Mouse (Mus musculus) megakaryocyte, embryonic 14.5 days (primary cell): ENCODE measurements around the gene Grcc10. TPM values are rescaled to one million over a fixed set of nuclear protein-coding genes. Genes with fewer than 3 reads are reported as not detected.

Source experiments
- H3K27me3 ChIP-seq: replicated peaks from 2 replicates; pipeline ENCODE3; 2012; ENCODE audit warnings: inconsistent platforms
- H3K36me3 ChIP-seq: replicated peaks from 2 replicates; pipeline ENCODE3; 2012; ENCODE audit warnings: low read length, inconsistent platforms, mixed read lengths
- H3K4me1 ChIP-seq: 2 replicates; pipeline ENCODE4 v1.6.1; 2012; ENCODE audit warnings: inconsistent platforms
- H3K4me3 ChIP-seq: replicated peaks from 2 replicates; pipeline ENCODE3; 2012; ENCODE audit warnings: moderate library complexity, mild to moderate bottlenecking, inconsistent platforms
- H3K9me3 ChIP-seq: 2 replicates; pipeline ENCODE4 v1.6.1; 2012; ENCODE audit warnings: inconsistent platforms
- FLI1 ChIP-seq: IDR thresholded peaks from 2 replicates; pipeline ENCODE4 v1.6.1; 2012; ENCODE audit warnings: low read length, inconsistent platforms, mixed read lengths
- GATA1 ChIP-seq: IDR thresholded peaks from 3 replicates; pipeline ENCODE4 v1.6.1; 2012; ENCODE audit warnings: mixed read lengths, low read length, inconsistent platforms, borderline replicate concordance
- polyA plus RNA-seq: library from polyadenylated mRNA; stranded (reverse); fragments of >175 nt; gene quantifications from 2 replicates; pipeline ENCODE4 v1.2.3, GENCODE M21; 2012; ENCODE audit warnings: low replicate concordance; ENCODE audit not compliant: insufficient read depth

The Grcc10 gene
- polyA plus RNA-seq, 1 experiment: 65.2 TPM

- H3K36me3 ChIP-seq: peaks cover 85% of the 10 kb centered on the region
- H3K4me3 ChIP-seq: no peak overlapping the region
- no peaks in the 10 kb centered on the region for H3K9me3 ChIP-seq
- peaks cover 79% of the 10 kb centered on the region for H3K4me1 ChIP-seq
- H3K27me3 ChIP-seq: no peaks in the 10 kb centered on the region
- TF ChIP-seq FLI1 (no peak), GATA1 (no peak)
These were observed 22.5 kb downstream of the Grcc10 start for GRCm38 (mm10) chr6:124718703-124719102.

DNA sequence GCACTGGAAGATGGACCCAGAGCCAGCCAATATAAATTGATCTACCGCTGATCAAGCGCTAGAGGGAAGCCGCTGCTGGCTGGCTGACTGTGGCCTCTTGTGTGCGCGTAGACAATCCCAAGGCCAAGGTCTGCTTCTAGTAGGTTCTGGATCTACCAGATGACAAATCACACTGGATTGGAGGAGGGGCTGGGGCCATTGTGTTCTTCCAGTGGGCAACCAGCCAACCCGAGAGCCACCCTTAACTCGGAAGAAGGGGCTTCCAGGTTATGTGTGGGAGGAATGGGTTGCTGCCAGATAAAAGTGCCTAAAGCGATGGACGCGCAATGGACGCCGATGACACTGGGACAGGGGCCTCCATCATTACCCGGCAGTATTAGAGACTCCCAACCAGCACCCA, 23.2 kb downstream of the Grcc10 start:
- H3K9me3 ChIP-seq: no peaks in the 10 kb centered on the region
- no peak overlapping the region for H3K4me3 ChIP-seq
- no peak for TF ChIP-seq GATA1
- no peak for TF ChIP-seq FLI1
- no peaks in the 10 kb centered on the region for H3K27me3 ChIP-seq
- peaks cover 82% of the 10 kb centered on the region for H3K36me3 ChIP-seq
- H3K4me1 ChIP-seq: peaks cover 79% of the 10 kb centered on the region

DNA sequence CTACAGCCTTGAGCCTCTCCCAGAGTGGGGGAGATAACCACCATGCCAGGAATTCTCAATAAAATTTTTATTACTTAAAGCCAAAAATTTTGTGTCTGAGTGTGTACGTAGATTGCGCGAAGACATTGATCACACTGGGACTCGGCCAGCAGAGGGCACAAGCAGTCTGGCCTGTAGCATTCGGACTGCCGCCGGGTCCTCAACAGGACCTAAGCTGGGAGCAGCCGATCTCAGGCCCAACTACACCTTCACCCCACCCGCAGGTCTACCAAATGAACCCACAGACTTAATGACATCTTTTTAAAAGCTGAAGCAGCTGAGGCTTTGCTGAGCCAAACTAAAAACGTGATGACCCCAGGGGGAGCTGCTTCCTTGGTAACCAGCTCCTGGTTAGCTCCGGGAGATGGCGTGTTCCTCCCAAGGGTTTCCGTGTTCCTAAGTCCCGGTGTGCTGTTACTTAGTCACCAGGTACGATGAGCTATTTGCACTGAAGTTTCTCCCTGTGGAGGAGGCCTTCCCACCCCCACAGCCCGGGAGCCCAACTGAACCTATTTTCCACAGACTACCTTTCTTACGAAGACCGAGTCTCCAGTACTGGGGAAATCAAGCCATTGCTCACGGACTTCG, 24.2 kb downstream of the Grcc10 start:
- Histone ChIP-seq H3K27me3 (no peaks in the 10 kb centered on the region), H3K9me3 (no peaks in the 10 kb centered on the region), H3K36me3 (peaks cover 79% of the 10 kb centered on the region), H3K4me3 (no peak overlapping the region), H3K4me1 (peaks cover 82% of the 10 kb centered on the region)
- TF ChIP-seq GATA1: no peak
- TF ChIP-seq FLI1: no peak

- Histone ChIP-seq H3K36me3 (peaks cover 67% of the 10 kb centered on the region), H3K27me3 (no peaks in the 10 kb centered on the region), H3K4me1 (peaks cover 80% of the 10 kb centered on the region), H3K9me3 (no peaks in the 10 kb centered on the region), H3K4me3 (peak overlapping the region; percentile 96)
- no peak for TF ChIP-seq GATA1
These were observed 28.3 kb downstream of the Grcc10 start for GRCm38 (mm10) chr6:124712918-124713317.

- Histone ChIP-seq H3K36me3 (peaks cover 67% of the 10 kb centered on the region), H3K27me3 (no peaks in the 10 kb centered on the region), H3K4me3 (peak within 1 kb of the TSS; percentile 96), H3K9me3 (no peaks in the 10 kb centered on the region), H3K4me1 (peaks cover 81% of the 10 kb centered on the region)
- TF ChIP-seq GATA1 (no peak), FLI1 (peak; percentile 84)
These were observed 29.1 kb downstream of the Grcc10 start, which contains the start of the genes Emg1 and Phb2 for GRCm38 (mm10) chr6:124711824-124712782. Emg1 (minus strand) TSS chr6:124712178. Phb2 (plus strand) TSS chr6:124712336.

GRCm38 (mm10) chr6:124708289-124708889, 32.8 kb downstream of the Grcc10 start:
- Histone ChIP-seq H3K4me3 (peak overlapping the region; percentile 38), H3K4me1 (peaks cover 62% of the 10 kb centered on the region), H3K9me3 (no peaks in the 10 kb centered on the region), H3K27me3 (no peaks in the 10 kb centered on the region), H3K36me3 (peaks cover 67% of the 10 kb centered on the region)
- TF ChIP-seq GATA1 (no peak), FLI1 (no peak)

DNA sequence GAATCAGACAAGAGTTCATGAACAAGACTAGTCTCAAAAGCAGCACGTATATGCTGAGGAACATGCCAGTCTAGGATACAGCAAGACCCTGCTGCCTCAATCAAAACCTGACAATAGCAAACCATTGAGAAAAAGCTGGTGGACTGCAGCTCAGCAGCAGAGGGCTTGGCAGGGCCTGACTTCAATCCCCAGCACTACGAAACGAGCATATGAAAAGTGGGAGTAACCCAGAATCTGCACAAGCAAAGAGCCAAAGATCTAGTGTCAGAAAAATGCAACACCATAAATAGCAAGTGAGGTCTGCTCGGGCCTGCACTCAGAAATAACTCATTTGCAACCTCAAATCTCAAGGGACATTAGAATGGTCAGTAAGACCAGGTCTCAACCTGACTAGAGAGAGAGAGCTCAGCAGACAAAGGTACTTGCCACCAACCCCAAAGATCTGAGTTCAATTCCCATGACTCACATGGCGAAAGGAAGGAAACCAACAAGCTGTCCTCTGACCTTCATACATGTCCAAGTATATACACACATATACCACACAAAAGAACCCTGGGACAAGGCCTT, 35.0 kb downstream of the Grcc10 start:
- H3K9me3 ChIP-seq: no peaks in the 10 kb centered on the region
- TF ChIP-seq FLI1 (no peak), GATA1 (no peak)

DNA sequence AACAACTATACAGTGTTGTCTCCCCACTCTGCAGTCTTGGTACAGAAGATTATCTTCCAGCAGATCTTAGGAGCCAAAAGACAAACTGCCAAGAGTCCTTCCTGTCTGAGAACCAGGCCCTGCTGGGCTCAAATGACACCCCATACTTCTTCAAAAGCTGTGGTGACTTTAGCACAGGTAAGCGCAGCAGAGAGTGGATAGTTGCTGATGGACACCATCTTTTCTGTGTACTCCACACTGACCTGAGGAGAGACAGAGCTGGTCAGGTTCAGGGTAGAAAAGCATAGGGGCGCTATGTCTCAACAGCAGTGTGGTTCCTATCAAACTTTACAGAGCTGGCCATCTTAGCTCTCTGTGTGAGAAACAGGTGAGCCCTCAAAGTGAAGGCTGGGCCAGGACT, 36.8 kb downstream of the Grcc10 start:
- TF ChIP-seq FLI1: no peak
- no peak for TF ChIP-seq GATA1
- peaks cover 57% of the 10 kb centered on the region for H3K4me1 ChIP-seq
- H3K27me3 ChIP-seq: no peaks in the 10 kb centered on the region
- H3K36me3 ChIP-seq: peaks cover 99% of the 10 kb centered on the region
- no peak overlapping the region for H3K4me3 ChIP-seq
- H3K9me3 ChIP-seq: no peaks in the 10 kb centered on the region

More for the DNA sequence above, 35.0 kb downstream of the Grcc10 start:
- Histone ChIP-seq H3K27me3 (no peaks in the 10 kb centered on the region), H3K4me1 (peaks cover 65% of the 10 kb centered on the region), H3K4me3 (no peak overlapping the region), H3K36me3 (peaks cover 87% of the 10 kb centered on the region)

DNA sequence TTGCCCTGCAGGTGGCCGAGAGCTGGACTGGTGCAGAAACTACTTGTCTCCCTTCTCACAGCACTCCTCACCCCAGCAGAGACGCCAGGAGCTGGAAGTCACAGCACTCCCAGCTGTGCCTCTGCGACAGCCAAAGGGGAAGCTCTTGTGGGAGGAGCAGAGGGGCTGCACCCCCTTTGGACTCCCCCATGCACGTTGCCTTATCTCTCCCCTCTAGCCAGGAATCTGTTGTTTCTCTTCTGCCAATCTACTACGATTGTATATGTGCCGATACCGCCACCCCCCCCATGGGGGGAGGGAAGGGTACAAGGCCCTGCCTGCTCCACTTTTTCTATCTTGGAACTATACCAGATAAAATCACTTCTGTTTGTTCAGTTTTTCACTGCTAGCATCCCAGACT, 37.4 kb downstream of the Grcc10 start:
- no peak overlapping the region for H3K4me3 ChIP-seq
- peaks cover 99% of the 10 kb centered on the region for H3K36me3 ChIP-seq
- no peaks in the 10 kb centered on the region for H3K9me3 ChIP-seq
- no peaks in the 10 kb centered on the region for H3K27me3 ChIP-seq
- peaks cover 55% of the 10 kb centered on the region for H3K4me1 ChIP-seq
- TF ChIP-seq FLI1: no peak
- no peak for TF ChIP-seq GATA1

GRCm38 (mm10) chr6:124702784-124703103, 38.4 kb downstream of the Grcc10 start:
- Histone ChIP-seq H3K4me3 (no peak overlapping the region), H3K36me3 (peaks cover 99% of the 10 kb centered on the region), H3K27me3 (no peaks in the 10 kb centered on the region), H3K9me3 (no peaks in the 10 kb centered on the region), H3K4me1 (peaks cover 45% of the 10 kb centered on the region)
- TF ChIP-seq GATA1: no peak
